Mouse (Mus musculus): ENCODE data around the gene Mark2.

DNA sequence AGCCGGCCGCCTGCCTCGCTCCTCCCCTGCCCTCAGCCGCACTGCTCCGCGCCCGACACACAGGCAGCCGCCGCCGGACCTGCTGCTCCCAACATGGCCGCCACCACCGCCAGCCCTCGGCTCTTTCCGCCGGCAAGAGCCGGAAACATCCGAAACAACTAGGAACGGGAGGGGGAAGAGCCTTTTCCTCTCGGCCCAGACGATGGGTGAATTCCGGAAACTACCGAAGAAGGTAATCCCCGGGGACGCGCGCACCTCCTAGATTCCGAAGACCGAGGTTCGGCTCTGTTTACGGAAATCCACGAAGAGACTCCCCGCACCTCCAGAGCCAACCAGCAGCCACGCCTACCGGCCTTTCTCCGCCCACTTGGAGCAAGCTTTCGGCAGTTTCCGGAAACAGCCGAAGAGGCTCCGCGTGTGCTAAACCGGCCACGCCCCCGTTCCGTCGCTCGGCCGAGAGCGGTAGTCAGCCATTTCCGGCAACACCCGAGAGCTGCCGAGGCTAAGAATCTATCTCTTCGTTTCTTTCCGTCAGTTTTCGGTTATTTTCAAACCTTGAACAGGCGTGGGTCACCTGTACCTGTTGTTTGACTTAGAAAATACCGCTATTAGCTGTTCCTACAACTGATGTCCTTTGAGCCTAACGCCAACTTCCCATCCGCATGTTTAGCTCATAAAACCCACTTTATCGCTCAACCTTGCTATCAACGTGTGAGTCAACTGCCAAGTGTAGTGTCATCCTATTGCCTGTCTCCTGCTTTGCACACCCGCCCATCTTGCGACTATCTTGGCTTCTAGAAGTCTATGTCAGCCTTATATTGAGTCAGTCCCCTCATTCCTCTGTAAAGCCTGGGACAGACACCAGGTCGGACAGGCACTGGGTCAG lies at the start of gene Mark2:
- TF ChIP-seq CTCF (IDR thresholded peaks at IDR 0.05; ENCODE audit: low read depth, low read length) (no peak), POLR2A (IDR thresholded peaks at IDR 0.05; ENCODE audit: insufficient read depth, low read length) (peak; percentile 36), EP300 (IDR thresholded peaks at IDR 0.05; ENCODE audit: insufficient read depth, low read depth, low read length) (peak; percentile 44; the same call in 1 of the 2 replicates)
